ENCODE assay signal across 9 mouse cellular contexts in the genomic region with DNA sequence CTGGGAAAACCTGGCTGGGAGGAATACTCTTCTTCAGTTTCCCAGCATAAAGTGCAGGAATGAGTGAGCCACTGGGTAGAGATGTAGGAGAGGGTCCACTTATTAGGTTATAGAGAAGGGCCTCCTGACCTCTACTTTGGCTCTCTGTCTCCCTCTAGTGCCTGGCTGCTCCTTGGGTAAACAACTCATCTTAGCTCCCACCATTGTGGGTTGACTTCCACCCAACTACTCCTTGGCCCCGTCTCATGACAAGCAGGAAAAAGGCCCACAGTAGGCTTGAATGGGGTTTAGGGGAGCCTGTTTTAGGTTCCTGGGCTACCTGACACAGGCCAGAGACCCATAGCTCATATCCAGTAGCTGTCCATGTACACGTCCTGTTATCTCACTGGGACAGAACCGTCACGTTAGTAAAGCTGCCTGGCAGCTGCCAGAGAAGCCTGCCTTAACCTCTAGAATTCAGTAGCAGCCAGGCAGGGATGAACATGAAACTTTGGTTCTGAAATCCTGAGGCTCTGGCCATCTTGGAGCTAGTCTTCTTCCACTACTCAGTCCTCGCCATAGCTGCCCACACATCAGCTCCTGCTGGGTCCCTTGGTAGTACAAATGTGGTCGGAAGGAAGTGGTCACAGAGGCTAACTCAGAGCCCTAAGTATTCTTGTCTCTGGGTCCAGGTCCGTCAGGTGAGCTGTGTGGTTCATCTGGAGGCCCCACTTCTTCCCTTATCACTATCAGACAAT. TPM values are rescaled to one million over a fixed set of nuclear protein-coding genes. Genes with fewer than 3 reads are reported as not detected.
DNase-seq lines count a peak whose midpoint lies in the region; ATAC-seq and TF ChIP-seq lines count a peak whose summit lies in the region.
"Had no signal": no experiment of that assay in that cellular context is flagged by ENCODE, and none has a peak within 500 bp of the region (broad histone marks: within the 10 kb centered on the region; RNA-seq: fewer than 3 reads in every experiment).

No protein-coding gene starts in this region.

- no peak for TF ChIP-seq EP300 in heart, postnatal 0 days (IDR thresholded peaks at IDR 0.05; ENCODE audit: low read depth)

- H3K9me3 ChIP-seq in heart, postnatal 0 days (replicated peaks; ENCODE audit: control insufficient read depth, low read length) = peaks cover 3% of the 10 kb centered on the region; the same call in 1 of the 2 replicates
- no peaks in the 10 kb centered on the region for H3K9me3 ChIP-seq in liver, embryonic 16.5 days (replicated peaks; ENCODE audit: control insufficient read depth, low read length)

- peak; percentile 58 for DNase-seq in gastrocnemius, adult 18-20 months (ENCODE audit: low spot score)
- no peak for DNase-seq in gastrocnemius, postnatal 36 days
- peak; percentile 60 to 64 for DNase-seq in B cell, adult 2 months
- DNase-seq in adipocyte (ENCODE audit: low spot score) = peak; percentile 72
- DNase-seq in heart, postnatal 0 days (ENCODE audit: low spot score) = peak; percentile 35
- DNase-seq in testis, postnatal 10 days (ENCODE audit: low spot score) = peak; percentile 67
- no peak for DNase-seq in left cerebral cortex, adult 11 months (ENCODE audit: low spot score)

- H3K36me3 ChIP-seq in heart, postnatal 0 days (replicated peaks; ENCODE audit: control insufficient read depth, insufficient read depth, low read length) = peaks cover 25% of the 10 kb centered on the region
- no peaks in the 10 kb centered on the region; the same call in 1 of the 2 replicates for H3K36me3 ChIP-seq in liver, embryonic 16.5 days (ENCODE audit: control insufficient read depth, insufficient read depth)

- ATAC-seq in heart, postnatal 0 days (ENCODE audit: insufficient read depth, low read depth) = peak; percentile 57; the same call in 1 of the 2 replicates
- peak; percentile 76 for ATAC-seq in liver, embryonic 16.5 days (ENCODE audit: low read depth)

- intact Hi-C loops in gastrocnemius, postnatal 36 days (cut with DNase I) = loop anchor here (5.0 kb wide), 2 partner anchors 46 to 156 kb away; partner anchors contain the start of gene Dnajc5

- H3K27ac ChIP-seq in heart, postnatal 0 days (ENCODE audit: low read depth) = no peak overlapping the region
- peak overlapping the region; percentile 72 for H3K27ac ChIP-seq in liver, embryonic 16.5 days (ENCODE audit: low read length)

- no peaks in the 10 kb centered on the region for H3K27me3 ChIP-seq in heart, postnatal 0 days (ENCODE audit: control insufficient read depth, insufficient read depth, low read length)
- no peaks in the 10 kb centered on the region for H3K27me3 ChIP-seq in liver, embryonic 16.5 days (ENCODE audit: control insufficient read depth, insufficient read depth, low read depth, low read length)
- H3K27me3 ChIP-seq: megakaryocyte, embryonic 14.5 days had no signal

- peak; percentile 66 for TF ChIP-seq CTCF in heart, postnatal 0 days (IDR thresholded peaks at IDR 0.05; ENCODE audit: low read depth)

- no peak overlapping the region for H3K9ac ChIP-seq in heart, postnatal 0 days (replicated peaks; ENCODE audit: low read depth, low read length)
- peak overlapping the region; percentile 29; the same call in 1 of the 2 replicates for H3K9ac ChIP-seq in liver, embryonic 16.5 days (ENCODE audit: low read depth, low read length)

- WGBS in heart, postnatal 0 days = 56% methylated on average over 7 of the region's 7 CpGs
- 22% methylated on average over 7 of the region's 7 CpGs for WGBS in liver, embryonic 16.5 days (ENCODE audit: insufficient replicate concordance)

- no peaks in the 10 kb centered on the region for H3K4me1 ChIP-seq in heart, postnatal 0 days (ENCODE audit: control insufficient read depth, insufficient read depth)
- peaks cover 29% of the 10 kb centered on the region for H3K4me1 ChIP-seq in liver, embryonic 16.5 days (ENCODE audit: control insufficient read depth, low read depth, low read length)

- H3K4me2 ChIP-seq in heart, postnatal 0 days (ENCODE audit: low read depth, low read length) = no peak overlapping the region
- H3K4me2 ChIP-seq in liver, embryonic 16.5 days (ENCODE audit: low read depth, low read length) = peak overlapping the region; percentile 15; the same call in 1 of the 2 replicates

- H3K4me3 ChIP-seq in heart, postnatal 0 days (ENCODE audit: low read depth, low read length) = no peak overlapping the region
- H3K4me3 ChIP-seq in liver, embryonic 16.5 days (ENCODE audit: low read depth, low read length) = no peak overlapping the region
- H3K4me3 ChIP-seq: megakaryocyte, embryonic 14.5 days had no signal

RNA-seq across cellular contexts. Expression of gene Uckl1, which starts 16.3 kb away (rescaled TPM):
- 10 to 100 TPM; 23.2 to 23.4 TPM for total RNA-seq in gastrocnemius, adult 18-20 months (2021)
- 10 to 100 TPM; 24.8 to 27.3 TPM for total RNA-seq in gastrocnemius, postnatal 36 days (2021)
- total RNA-seq in heart, postnatal 0 days (2014; rRNA removed; ENCODE audit: low replicate concordance) = 80.0 and 156 TPM in 2 replicates
- polyA plus RNA-seq in heart, postnatal 0 days (2015; fragmentation: Nextera tagmentation; extraction: Ambion mirVana) = 59.3 and 61.5 TPM in 2 replicates
- 21.0 and 23.6 TPM in 2 replicates for polyA plus RNA-seq in liver, embryonic 16.5 days (2015; fragmentation: Nextera tagmentation; extraction: Ambion mirVana)

RNA-seq across cellular contexts. Expression of gene Prpf6, which starts 23.2 kb away (rescaled TPM):
- 10 to 100 TPM; 30.8 to 34.2 TPM for total RNA-seq in gastrocnemius, adult 18-20 months (2021)
- 10 to 100 TPM; 23.0 to 29.8 TPM for total RNA-seq in gastrocnemius, postnatal 36 days (2021)
- 18.5 and 23.4 TPM in 2 replicates for total RNA-seq in heart, postnatal 0 days (2014; rRNA removed; ENCODE audit: low replicate concordance)
- polyA plus RNA-seq in heart, postnatal 0 days (2015; fragmentation: Nextera tagmentation; extraction: Ambion mirVana) = 30.7 and 31.8 TPM in 2 replicates
- 24.2 and 25.0 TPM in 2 replicates for polyA plus RNA-seq in liver, embryonic 16.5 days (2015; fragmentation: Nextera tagmentation; extraction: Ambion mirVana)

RNA-seq across cellular contexts. Expression of gene Zfp512b, which starts 24.2 kb away (rescaled TPM):
- total RNA-seq in gastrocnemius, adult 18-20 months (2021) = 10 to 100 TPM; 13.5 to 18.0 TPM
- 10 to 100 TPM; 15.3 to 19.7 TPM for total RNA-seq in gastrocnemius, postnatal 36 days (2021)
- total RNA-seq in heart, postnatal 0 days (2014; rRNA removed; ENCODE audit: low replicate concordance) = 14.5 and 17.6 TPM in 2 replicates
- polyA plus RNA-seq in heart, postnatal 0 days (2015; fragmentation: Nextera tagmentation; extraction: Ambion mirVana) = 13.3 and 16.2 TPM in 2 replicates
- 6.2 and 7.6 TPM in 2 replicates for polyA plus RNA-seq in liver, embryonic 16.5 days (2015; fragmentation: Nextera tagmentation; extraction: Ambion mirVana)

RNA-seq across cellular contexts. Expression of gene Samd10, which starts 30.6 kb away (rescaled TPM):
- total RNA-seq in gastrocnemius, adult 18-20 months (2021) = 1 to 10 TPM; 1.3 to 3.2 TPM
- total RNA-seq in gastrocnemius, postnatal 36 days (2021) = 1 to 10 TPM in 1 of 2 experiments, under 1 TPM in 1; 0.69 to 1.0 TPM
- total RNA-seq in heart, postnatal 0 days (2014; rRNA removed; ENCODE audit: low replicate concordance) = 3.6 and 8.0 TPM in 2 replicates
- 6.9 and 7.7 TPM in 2 replicates for polyA plus RNA-seq in heart, postnatal 0 days (2015; fragmentation: Nextera tagmentation; extraction: Ambion mirVana)
- 1.7 and 2.3 TPM in 2 replicates for polyA plus RNA-seq in liver, embryonic 16.5 days (2015; fragmentation: Nextera tagmentation; extraction: Ambion mirVana)

RNA-seq across cellular contexts. Expression of gene Dnajc5, which starts 48.2 kb away (rescaled TPM):
- 10 to 100 TPM; 42.2 to 47.7 TPM for total RNA-seq in gastrocnemius, adult 18-20 months (2021)
- 10 to 100 TPM; 43.3 to 43.9 TPM for total RNA-seq in gastrocnemius, postnatal 36 days (2021)
- total RNA-seq in heart, postnatal 0 days (2014; rRNA removed; ENCODE audit: low replicate concordance) = 146 and 190 TPM in 2 replicates
- polyA plus RNA-seq in heart, postnatal 0 days (2015; fragmentation: Nextera tagmentation; extraction: Ambion mirVana) = 60.0 and 72.6 TPM in 2 replicates
- polyA plus RNA-seq in liver, embryonic 16.5 days (2015; fragmentation: Nextera tagmentation; extraction: Ambion mirVana) = 26.4 and 27.3 TPM in 2 replicates

Comparison
In these comparisons a context has a peak if more than half of its experiments do, and no peak if none do; other contexts are left out.
1. DNase-seq: peak in gastrocnemius, adult 18-20 months (single experiment), B cell, adult 2 months (2 of 2), adipocyte (single experiment), heart, postnatal 0 days (single experiment) and testis, postnatal 10 days (single experiment); none in gastrocnemius, postnatal 36 days (0 of 2) and left cerebral cortex, adult 11 months (single experiment).